Mouse (Mus musculus): Measurements from ENCODE around the gene Slc22a8.

Gene Slc22a8

GRCm38 (mm10) chr19:8601922-8602321 is 10.9 kb downstream of the Slc22a8 start:
- no peak for DNase-seq

- DNase-seq = no peak
Measured at GRCm38 (mm10) chr19:8602914-8603313, 11.9 kb downstream of the Slc22a8 start.

GRCm38 (mm10) chr19:8604536-8605240 is 13.6 kb downstream of the Slc22a8 start:
- no peak for DNase-seq

- DNase-seq = no peak
Measured at GRCm38 (mm10) chr19:8605241-8605558, 14.1 kb downstream of the Slc22a8 start.

- no peak for DNase-seq
Measured at GRCm38 (mm10) chr19:8611358-8612123, 20.5 kb downstream of the Slc22a8 start.

- DNase-seq = no peak
Measured at GRCm38 (mm10) chr19:8613111-8613510, 22.1 kb downstream of the Slc22a8 start.

- DNase-seq = no peak
Measured at GRCm38 (mm10) chr19:8614343-8614742, 23.3 kb downstream of the Slc22a8 start.

GRCm38 (mm10) chr19:8616314-8616713 is 25.3 kb downstream of the Slc22a8 start:
- DNase-seq = no peak

- no peak for DNase-seq
Measured at GRCm38 (mm10) chr19:8617904-8618303, 26.9 kb downstream of the Slc22a8 start, which contains the start of gene Slc22a6. Gene Slc22a6 (plus strand): TSS chr19:8618039.

GRCm38 (mm10) chr19:8621098-8621497 is 30.0 kb downstream of the Slc22a8 start:
- no peak for DNase-seq

GRCm38 (mm10) chr19:8630249-8630648 is 39.2 kb downstream of the Slc22a8 start:
- DNase-seq = no peak

- DNase-seq = no peak
Measured at GRCm38 (mm10) chr19:8630826-8631225, 39.8 kb downstream of the Slc22a8 start.

GRCm38 (mm10) chr19:8632029-8632428 is 41.0 kb downstream of the Slc22a8 start:
- no peak for DNase-seq

- DNase-seq = no peak
Measured at GRCm38 (mm10) chr19:8642086-8642485, 51.0 kb downstream of the Slc22a8 start.

- no peak for DNase-seq
Measured at GRCm38 (mm10) chr19:8646393-8646792, 55.3 kb downstream of the Slc22a8 start.

GRCm38 (mm10) chr19:8655833-8656232 is 64.8 kb downstream of the Slc22a8 start:
- DNase-seq = peak; percentile 14

- DNase-seq = peak; percentile 27
Measured at GRCm38 (mm10) chr19:8656341-8656740, 65.3 kb downstream of the Slc22a8 start.
